Mouse (Mus musculus) heart, embryonic 14.5 days (tissue): ENCODE results near the gene Adamtsl1. TPM values are rescaled to one million over a fixed set of nuclear protein-coding genes. Genes with fewer than 3 reads are reported as not detected.

Experiments used
- ATAC-seq: fragments of 200-750 bp; cut with Nextera tagmentation; 2 replicates; pipeline ENCODE4 v1.8.0; 2017; ENCODE audit warnings: low read depth, moderate TSS enrichment; ENCODE audit not compliant: insufficient number of reproducible peaks, insufficient read depth, low FRiP score
- H3K27ac ChIP-seq, 2 experiments: fragments of 200-500 bp in 1 of 2; fragments of 300-500 bp in 1 of 2; sonication (generic) in 1 of 2; replicated peaks in 1 of 2; 2 replicates each; pipeline ENCODE4 v1.5.1; 2012 to 2014; ENCODE audit warnings: low read depth in 2 of 2, low read length in 2 of 2, control low read depth in 1 of 2, mild to moderate bottlenecking in 1 of 2, mixed read lengths in 1 of 2; ENCODE audit not compliant: control insufficient read depth in 1 of 2, insufficient read depth in 1 of 2
- H3K27me3 ChIP-seq: fragments of 300-500 bp; sonication (generic); 2 replicates; pipeline ENCODE4 v1.6.1; 2014; ENCODE audit warnings: mild to moderate bottlenecking, low read length, control low read depth; ENCODE audit not compliant: control insufficient read depth, insufficient read depth
- H3K36me3 ChIP-seq: fragments of 300-500 bp; sonication (generic); 2 replicates; pipeline ENCODE4 v1.6.1; 2014; ENCODE audit warnings: mild to moderate bottlenecking, control low read depth, low read length, mixed read lengths; ENCODE audit not compliant: control insufficient read depth, insufficient read depth
- H3K4me1 ChIP-seq, 2 experiments: fragments of 200-500 bp in 1 of 2; fragments of 300-500 bp in 1 of 2; sonication (generic) in 1 of 2; 2 replicates each; pipeline ENCODE4 v1.6.1; 2012 to 2014; ENCODE audit warnings: low read length in 2 of 2, control low read depth in 1 of 2, mixed read lengths in 1 of 2; ENCODE audit not compliant: control insufficient read depth in 2 of 2, insufficient read depth in 2 of 2
- H3K4me2 ChIP-seq: fragments of 300-500 bp; sonication (generic); 2 replicates; pipeline ENCODE4 v1.6.1; 2014; ENCODE audit warnings: mild to moderate bottlenecking, low read length
- H3K4me3 ChIP-seq, 2 experiments: fragments of 200-500 bp in 1 of 2; fragments of 300-500 bp in 1 of 2; sonication (generic) in 1 of 2; 2 replicates each; pipeline ENCODE4 v1.5.1; 2012 to 2014; ENCODE audit warnings: low read length in 2 of 2, mild to moderate bottlenecking in 2 of 2, control low read depth in 1 of 2, low read depth in 1 of 2, moderate library complexity in 1 of 2; ENCODE audit not compliant: control insufficient read depth in 1 of 2, insufficient read depth in 1 of 2
- H3K9ac ChIP-seq: fragments of 300-500 bp; sonication (generic); 2 replicates; pipeline ENCODE4 v1.6.1; 2014; ENCODE audit warnings: mild to moderate bottlenecking, low read length
- H3K9me3 ChIP-seq: fragments of 300-500 bp; sonication (generic); 2 replicates; pipeline ENCODE4 v1.6.1; 2016; ENCODE audit warnings: low read length, control low read depth; ENCODE audit not compliant: control insufficient read depth
- WGBS: fragments of 180-500 bp; shearing (Covaris S2); extraction: QIAGEN DNeasy Blood & Tissue Kit; methylation state at CpG from one replicate; pipeline ENCODE4 v1.1.7; 2014; 5-methylcytosine and 5-hydroxymethylcytosine counted together
- polyA plus RNA-seq: library from polyadenylated mRNA; unstranded; fragments of >200 nt; fragmentation: Nextera tagmentation; extraction: Ambion mirVana; gene quantifications from 2 replicates; pipeline ENCODE4 v1.2.1, GENCODE M21; 2014

Gene Adamtsl1
- polyA plus RNA-seq, 1 experiment from 2014 or later = 16.2 TPM

GRCm38 (mm10) chr4:86425581-86425980, 911.6 kb downstream of the Adamtsl1 start:
- no peaks in the 10 kb centered on the region for H3K27me3 ChIP-seq
- 0 out of 2 replicates have a peak overlapping the region, but pooled peaks have one; percentile 5 for H3K4me2 ChIP-seq
- peaks cover 9 to 14% of the 10 kb centered on the region in 2 experiments for H3K4me1 ChIP-seq
- H3K9me3 ChIP-seq = no peaks in the 10 kb centered on the region
- H3K4me3 ChIP-seq = no peak overlapping the region
- H3K27ac ChIP-seq = 0 out of 4 replicates have a peak overlapping the region, but pooled peaks of 1 of the 2 experiments have one; percentile 20
- no peak overlapping the region for H3K9ac ChIP-seq
- no peaks in the 10 kb centered on the region for H3K36me3 ChIP-seq
- WGBS = 49% methylated on average over 7 of the region's 7 CpGs
- peak; percentile 64; the same call in 1 of the 2 replicates for ATAC-seq

DNA sequence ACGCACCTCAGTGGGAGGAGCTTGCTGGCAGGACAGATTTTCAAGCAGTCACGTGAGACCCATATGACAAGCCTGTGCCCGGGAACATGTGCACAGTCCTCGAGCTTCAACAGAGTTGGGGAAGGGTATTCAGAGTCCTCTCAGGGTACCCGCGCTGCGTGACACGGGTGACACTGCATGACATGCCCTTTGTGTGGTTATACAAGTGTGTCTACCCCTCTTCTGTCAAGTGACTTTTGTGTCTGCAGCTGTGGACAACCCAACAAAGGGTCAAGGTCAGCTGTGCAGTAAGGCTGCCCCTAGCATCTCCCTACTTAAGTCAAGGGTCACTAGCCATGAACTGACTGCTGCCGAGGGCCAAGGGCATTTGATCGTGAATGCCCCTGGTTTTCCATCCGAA, 912.6 kb downstream of the Adamtsl1 start:
- WGBS = 88% methylated on average over 11 of the region's 11 CpGs
- no peak overlapping the region for H3K27ac ChIP-seq
- no peak overlapping the region for H3K4me2 ChIP-seq
- no peaks in the 10 kb centered on the region for H3K27me3 ChIP-seq
- no peak for ATAC-seq
- no peaks in the 10 kb centered on the region for H3K9me3 ChIP-seq
- H3K9ac ChIP-seq = no peak overlapping the region
- no peaks in the 10 kb centered on the region for H3K36me3 ChIP-seq
- H3K4me3 ChIP-seq = no peak overlapping the region
- peaks cover 9 to 14% of the 10 kb centered on the region in 2 experiments for H3K4me1 ChIP-seq

GRCm38 (mm10) chr4:86427312-86427711, 913.3 kb downstream of the Adamtsl1 start:
- Histone ChIP-seq H3K27ac (no peak overlapping the region), H3K36me3 (no peaks in the 10 kb centered on the region), H3K4me2 (no peak overlapping the region), H3K9ac (no peak overlapping the region), H3K4me3 (no peak overlapping the region), H3K9me3 (no peaks in the 10 kb centered on the region), H3K4me1 (peaks cover 9 to 14% of the 10 kb centered on the region in 2 experiments), H3K27me3 (no peaks in the 10 kb centered on the region)
- WGBS = 57% methylated on average over 5 of the region's 5 CpGs
- ATAC-seq = no peak

- no peaks in the 10 kb centered on the region for H3K9me3 ChIP-seq
- WGBS = 88% methylated on average over 6 of the region's 6 CpGs
- no peak overlapping the region for H3K9ac ChIP-seq
- H3K4me3 ChIP-seq = no peak overlapping the region
- no peak for ATAC-seq
- no peaks in the 10 kb centered on the region for H3K27me3 ChIP-seq
- H3K36me3 ChIP-seq = no peaks in the 10 kb centered on the region
- H3K4me2 ChIP-seq = no peak overlapping the region
- no peak overlapping the region for H3K27ac ChIP-seq
- H3K4me1 ChIP-seq = peaks cover 9 to 14% of the 10 kb centered on the region in 2 experiments
These were observed 914.2 kb downstream of the Adamtsl1 start for GRCm38 (mm10) chr4:86428091-86428745.

DNA sequence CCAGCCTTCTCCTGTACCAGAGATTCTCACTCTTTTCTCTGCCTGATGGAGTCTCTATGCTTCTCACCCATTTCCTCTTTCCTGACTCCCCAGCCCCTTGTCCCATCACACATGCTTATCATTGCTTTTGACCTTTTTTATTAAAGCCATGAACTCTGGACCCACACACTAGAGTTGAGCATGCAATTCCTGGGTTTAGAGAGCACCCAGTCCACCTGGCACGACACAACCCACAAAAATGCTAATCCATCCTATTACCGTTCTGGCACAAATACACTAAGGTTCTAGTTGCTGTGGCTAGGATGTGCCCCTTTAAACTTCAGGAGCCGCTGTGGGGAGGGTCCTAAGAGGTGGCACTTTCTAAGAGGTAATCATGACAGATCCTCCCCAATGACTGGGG, 921.7 kb downstream of the Adamtsl1 start:
- ATAC-seq = no peak
- no peaks in the 10 kb centered on the region for H3K27me3 ChIP-seq
- no peaks in the 10 kb centered on the region; a peak in 1 of 4 replicates for H3K4me1 ChIP-seq
- no peak overlapping the region for H3K27ac ChIP-seq
- H3K4me3 ChIP-seq = no peak overlapping the region
- no peak overlapping the region for H3K4me2 ChIP-seq
- 82% methylated on average over 3 of the region's 3 CpGs for WGBS
- H3K9me3 ChIP-seq = no peaks in the 10 kb centered on the region
- H3K36me3 ChIP-seq = no peaks in the 10 kb centered on the region
- no peak overlapping the region for H3K9ac ChIP-seq

DNA sequence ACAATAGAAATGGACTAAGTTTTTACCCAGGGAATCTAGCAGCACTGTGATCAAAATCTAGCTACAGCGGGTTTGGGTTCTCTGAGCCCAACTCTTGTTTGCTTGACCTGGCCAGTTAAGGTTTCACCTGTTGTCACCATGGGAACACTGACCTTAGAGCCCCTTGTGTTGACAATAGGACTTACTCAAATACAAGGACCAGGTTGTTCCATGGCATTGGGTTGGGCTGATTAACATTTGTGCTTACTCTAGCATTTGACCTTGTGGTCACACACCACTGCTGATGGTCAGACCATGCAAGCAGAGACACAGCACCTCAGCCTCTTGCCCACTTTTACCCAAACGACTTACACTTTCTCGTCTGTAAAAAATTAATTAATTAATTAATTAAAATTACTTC, 922.4 kb downstream of the Adamtsl1 start:
- 90% methylated on average over 3 of the region's 3 CpGs for WGBS
- Histone ChIP-seq H3K27me3 (no peaks in the 10 kb centered on the region), H3K9me3 (no peaks in the 10 kb centered on the region), H3K9ac (no peak overlapping the region), H3K4me3 (no peak overlapping the region), H3K36me3 (no peaks in the 10 kb centered on the region), H3K4me2 (no peak overlapping the region), H3K4me1 (no peaks in the 10 kb centered on the region; a peak in 1 of 4 replicates), H3K27ac (no peak overlapping the region)
- no peak for ATAC-seq

DNA sequence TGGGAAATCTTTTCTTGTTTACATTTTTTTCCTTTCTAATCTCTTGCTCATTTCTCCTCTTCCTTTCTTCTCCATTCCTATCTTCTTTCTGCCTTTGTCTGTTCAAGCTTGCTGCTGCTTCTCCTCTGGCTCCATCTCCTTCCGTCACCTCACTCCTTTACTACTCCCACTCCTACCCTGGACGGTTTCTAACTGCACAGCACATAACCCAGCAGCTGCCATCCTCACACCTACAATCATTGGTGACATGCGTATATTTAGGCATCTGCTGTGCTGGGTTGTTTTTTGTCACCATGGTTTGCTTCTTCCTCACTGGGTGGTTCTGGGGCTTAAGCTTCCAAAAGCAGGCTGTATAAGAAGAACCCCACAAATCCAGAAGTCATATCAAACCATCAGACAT, 936.5 kb downstream of the Adamtsl1 start:
- no peak for ATAC-seq
- Histone ChIP-seq H3K27me3 (no peaks in the 10 kb centered on the region), H3K27ac (no peak overlapping the region), H3K4me1 (peaks cover 0 to 3% of the 10 kb centered on the region in 2 experiments; a peak in 1 of 4 replicates), H3K4me3 (no peak overlapping the region), H3K9me3 (no peaks in the 10 kb centered on the region), H3K4me2 (no peak overlapping the region), H3K36me3 (no peaks in the 10 kb centered on the region), H3K9ac (no peak overlapping the region)
- WGBS = 84% methylated on average over 3 of the region's 3 CpGs

- Histone ChIP-seq H3K4me2 (no peak overlapping the region), H3K4me1 (no peaks in the 10 kb centered on the region), H3K27ac (no peak overlapping the region), H3K36me3 (no peaks in the 10 kb centered on the region), H3K9ac (no peak overlapping the region), H3K9me3 (no peaks in the 10 kb centered on the region), H3K4me3 (no peak overlapping the region), H3K27me3 (no peaks in the 10 kb centered on the region)
- 90% methylated on average over 5 of the region's 5 CpGs for WGBS
- no peak for ATAC-seq
These were observed 950.8 kb downstream of the Adamtsl1 start for GRCm38 (mm10) chr4:86464808-86465207.
